Mouse (Mus musculus) kidney, adult 2 months (tissue): ENCODE measurements around the gene Cdca3.

Experiments used
- CTCF ChIP-seq: fragments of 200-500 bp; conservative IDR thresholded peaks from 2 replicates; pipeline ENCODE4 v1.5.1; 2011; ENCODE audit warnings: low read depth, mild to moderate bottlenecking, control low read depth, low read length, moderate library complexity, mixed read lengths; ENCODE audit not compliant: insufficient read depth, insufficient read length
- POLR2A ChIP-seq: fragments of 200-500 bp; IDR thresholded peaks from one replicate; pipeline ENCODE4 v1.6.1; 2011; ENCODE audit warnings: low read depth, low read length, control low read depth

DNA sequence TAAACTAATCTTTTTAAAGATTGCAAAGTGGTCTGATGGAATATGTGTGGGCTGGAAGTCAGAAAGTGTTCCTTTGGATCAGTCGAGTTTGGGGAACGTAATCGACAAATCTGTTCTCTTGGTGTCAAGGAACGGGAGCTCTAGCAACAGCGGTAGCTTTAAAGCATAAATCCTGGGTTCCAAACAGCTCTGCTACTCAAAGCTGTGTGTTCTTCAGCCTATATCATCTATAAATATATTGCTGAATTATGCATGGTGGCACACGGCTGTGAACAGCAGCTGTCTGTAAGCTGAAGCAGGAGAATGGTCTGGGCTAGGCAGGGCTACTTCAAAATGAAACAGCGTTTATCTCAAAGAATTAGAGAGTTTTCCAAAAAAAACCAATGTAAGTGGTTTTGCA is 48.4 kb upstream of the Cdca3 start:
- TF ChIP-seq POLR2A (no peak), CTCF (no peak)
